Mouse (Mus musculus) right cerebral cortex, postnatal 25 days (tissue): Measurements from ENCODE around the gene Dlg5.

Source experiments
- DNase-seq: peaks from one replicate; pipeline ENCODE4 v3.0.0; 2022

The Dlg5 gene

GRCm38 (mm10) chr14:24098828-24099227 lies 146.9 kb downstream of the Dlg5 start:
- no peak for DNase-seq

DNA sequence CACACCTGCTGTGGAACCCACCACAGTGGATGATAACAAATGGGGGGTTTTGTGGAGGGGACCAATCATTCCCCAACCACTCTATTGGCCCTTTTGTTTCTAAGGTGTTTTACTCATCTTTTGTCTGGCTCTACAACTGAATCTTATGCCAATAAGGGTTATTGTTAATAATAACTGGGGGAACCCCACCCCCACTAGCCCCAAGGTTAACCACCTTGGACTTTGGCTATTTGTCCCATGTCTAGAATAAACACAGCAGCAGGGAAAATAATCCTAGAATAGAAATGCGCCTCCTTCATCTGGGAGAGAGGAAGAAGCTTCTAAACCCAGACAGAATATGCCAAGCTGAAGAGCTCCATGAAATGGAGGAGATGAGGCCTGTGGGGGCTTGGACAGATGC lies 151.1 kb downstream of the Dlg5 start:
- no peak for DNase-seq

DNA sequence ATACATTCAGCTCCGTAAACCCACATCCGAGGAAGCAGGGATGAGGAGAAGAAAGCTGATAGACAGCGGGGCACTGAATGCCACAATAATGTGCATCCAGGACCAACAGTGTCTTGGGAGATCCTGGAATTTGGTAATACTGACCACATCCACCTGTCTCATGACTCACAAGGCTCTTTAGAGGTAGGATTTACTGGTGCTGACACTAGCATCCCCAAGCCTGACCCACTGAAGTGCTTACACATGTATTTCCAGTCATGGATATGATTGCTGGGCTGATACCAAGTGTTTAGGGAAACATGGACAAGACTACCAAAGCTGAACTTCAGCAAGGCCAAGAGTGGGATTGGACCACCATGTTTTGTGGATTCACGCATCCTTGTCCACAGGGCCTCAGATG lies 152.5 kb downstream of the Dlg5 start:
- DNase-seq: no peak

DNA sequence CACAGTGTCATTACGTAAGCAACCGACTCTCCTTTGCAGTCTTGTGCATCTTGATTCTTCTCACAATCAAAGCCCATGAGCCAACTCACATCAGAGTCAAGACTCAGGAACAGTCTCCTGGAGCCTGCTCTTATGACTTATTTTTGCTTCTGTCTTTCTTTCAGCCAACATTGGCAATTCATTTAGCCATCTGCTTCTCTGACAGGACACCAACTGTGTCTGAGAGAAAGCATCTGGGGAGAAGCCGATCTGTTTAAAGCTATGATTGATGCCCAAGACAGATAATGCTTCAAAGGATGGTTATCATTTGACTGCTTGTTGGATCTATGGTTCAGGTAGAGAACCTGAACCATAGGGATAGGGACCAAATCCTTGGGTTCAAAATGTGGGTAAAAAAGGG lies 153.3 kb downstream of the Dlg5 start:
- no peak for DNase-seq

- no peak for DNase-seq
These were observed 154.9 kb downstream of the Dlg5 start for GRCm38 (mm10) chr14:24090790-24091189.

DNA sequence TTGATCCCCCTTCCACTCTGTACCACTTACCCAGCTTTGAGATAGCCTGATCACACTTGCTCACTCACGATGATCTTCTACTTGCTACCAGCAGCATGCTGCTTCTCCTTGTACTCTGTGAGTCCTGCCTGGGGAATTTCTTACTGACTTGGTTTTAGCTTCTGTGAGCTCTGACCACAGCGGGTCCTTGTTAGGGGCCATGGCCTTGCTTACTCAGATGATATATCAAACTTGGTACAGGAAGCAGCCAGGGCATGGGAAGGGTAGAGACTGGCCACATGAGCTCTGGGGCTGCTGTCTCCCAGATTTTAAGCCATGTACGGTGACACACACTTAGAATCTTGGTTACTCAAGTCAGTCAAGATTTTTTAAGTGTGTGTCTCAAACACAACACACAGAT lies 156.5 kb downstream of the Dlg5 start:
- DNase-seq: no peak

DNA sequence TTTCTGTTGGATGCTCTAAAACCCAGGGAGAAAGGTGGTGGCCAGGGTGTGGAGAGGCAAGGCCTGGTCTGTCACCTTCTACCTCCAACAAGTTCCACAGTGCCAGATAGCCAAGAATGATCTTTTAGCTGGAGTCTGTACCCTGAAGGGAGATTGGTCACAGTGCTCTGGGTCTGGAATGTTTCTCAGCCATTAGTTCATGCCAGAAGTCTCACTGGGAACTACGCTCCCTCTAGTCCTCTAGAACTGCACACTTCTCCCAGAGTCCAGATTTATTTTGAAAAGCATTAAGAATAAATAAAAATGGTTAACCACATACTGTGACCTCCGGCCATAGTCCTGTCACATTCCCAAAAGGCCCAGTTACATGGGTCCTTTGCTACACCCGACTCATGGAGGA lies 158.3 kb downstream of the Dlg5 start:
- no peak for DNase-seq

- no peak for DNase-seq
These were observed 159.2 kb downstream of the Dlg5 start for GRCm38 (mm10) chr14:24086481-24086880.
